Mouse (Mus musculus) liver, embryonic 16.5 days (tissue): ENCODE measurements around the gene Hapln2. TPM values are rescaled to one million over a fixed set of nuclear protein-coding genes. Genes with fewer than 3 reads are reported as not detected.
A peak's percentile ranks its signal among the peaks of the same experiment; 100 is the strongest.

Experiments
- ATAC-seq: fragments of 200-750 bp; cut with Nextera tagmentation; 2 replicates; pipeline ENCODE4 v1.8.0; 2017; ENCODE audit warnings: low read depth, mild to moderate bottlenecking, moderate number of reproducible peaks, moderate library complexity
- H3K27ac ChIP-seq: fragments of 300-500 bp; sonication (generic); 2 replicates; pipeline ENCODE4 v1.5.1; 2014; ENCODE audit warnings: mild to moderate bottlenecking, low read length
- H3K27me3 ChIP-seq: fragments of 300-500 bp; sonication (generic); 2 replicates; pipeline ENCODE4 v1.6.1; 2014; ENCODE audit warnings: low read depth, low read length, mixed read lengths; ENCODE audit not compliant: control insufficient read depth, insufficient read depth
- H3K36me3 ChIP-seq: fragments of 300-500 bp; sonication (generic); 2 replicates; pipeline ENCODE4 v1.6.1; 2014; ENCODE audit warnings: mild to moderate bottlenecking; ENCODE audit not compliant: control insufficient read depth, insufficient read depth
- H3K4me1 ChIP-seq: fragments of 300-500 bp; sonication (generic); 2 replicates; pipeline ENCODE4 v1.6.1; 2014; ENCODE audit warnings: low read depth, low read length, mixed read lengths; ENCODE audit not compliant: control insufficient read depth
- H3K4me2 ChIP-seq: fragments of 300-500 bp; sonication (generic); 2 replicates; pipeline ENCODE4 v1.6.1; 2014; ENCODE audit warnings: low read depth, low read length, mixed read lengths
- H3K4me3 ChIP-seq: fragments of 300-500 bp; sonication (generic); 2 replicates; pipeline ENCODE4 v1.5.1; 2014; ENCODE audit warnings: low read depth, mild to moderate bottlenecking, low read length
- H3K9ac ChIP-seq: fragments of 300-500 bp; sonication (generic); 2 replicates; pipeline ENCODE4 v1.6.1; 2014; ENCODE audit warnings: low read depth, low read length
- H3K9me3 ChIP-seq: fragments of 300-500 bp; sonication (generic); replicated peaks from 2 replicates; pipeline ENCODE4 v1.6.1; 2016; ENCODE audit warnings: low read length; ENCODE audit not compliant: control insufficient read depth
- WGBS: fragments of 180-500 bp; shearing (Covaris S2); extraction: QIAGEN DNeasy Blood & Tissue Kit; methylation state at CpG from one replicate; pipeline ENCODE4 v1.1.7; 2014; ENCODE audit not compliant: insufficient replicate concordance; 5-methylcytosine and 5-hydroxymethylcytosine counted together
- polyA plus RNA-seq: library from polyadenylated mRNA; unstranded; fragments of >200 nt; fragmentation: Nextera tagmentation; extraction: Ambion mirVana; gene quantifications from 2 replicates; pipeline ENCODE4 v1.2.1, GENCODE M21; 2015

Gene Hapln2
- polyA plus RNA-seq, 1 experiment from 2014 or later: not detected

DNA sequence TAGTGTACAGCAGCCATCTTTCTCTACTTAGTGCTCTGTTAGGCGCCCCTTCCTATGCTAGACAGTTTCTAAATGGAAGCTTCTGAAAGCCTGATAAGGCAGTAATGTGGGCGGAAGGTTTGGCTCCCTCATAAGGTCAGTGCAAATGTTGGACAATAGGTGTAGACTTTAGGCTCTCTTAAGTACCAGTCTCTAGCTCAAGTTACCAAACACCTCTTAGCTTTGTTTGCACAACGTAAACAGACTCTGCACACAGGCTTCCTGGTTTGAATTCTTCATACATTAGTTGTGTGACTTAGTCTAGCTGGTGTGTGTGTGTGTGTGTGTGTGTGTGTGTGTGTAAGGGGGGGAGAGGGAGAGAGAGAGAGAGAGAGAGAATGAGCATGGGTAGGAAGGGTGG is 22.1 kb upstream of the Hapln2 start:
- ATAC-seq: no peak
- Histone ChIP-seq H3K36me3 (no peaks in the 10 kb centered on the region; the same call in none of the 2 replicates), H3K27me3 (no peaks in the 10 kb centered on the region), H3K4me1 (no peaks in the 10 kb centered on the region; the same call in 1 of the 2 replicates), H3K27ac (no peak overlapping the region), H3K4me3 (no peak overlapping the region), H3K9ac (no peak overlapping the region), H3K4me2 (no peak overlapping the region), H3K9me3 (no peaks in the 10 kb centered on the region)
- 49% methylated on average over 3 of the region's 3 CpGs for WGBS

DNA sequence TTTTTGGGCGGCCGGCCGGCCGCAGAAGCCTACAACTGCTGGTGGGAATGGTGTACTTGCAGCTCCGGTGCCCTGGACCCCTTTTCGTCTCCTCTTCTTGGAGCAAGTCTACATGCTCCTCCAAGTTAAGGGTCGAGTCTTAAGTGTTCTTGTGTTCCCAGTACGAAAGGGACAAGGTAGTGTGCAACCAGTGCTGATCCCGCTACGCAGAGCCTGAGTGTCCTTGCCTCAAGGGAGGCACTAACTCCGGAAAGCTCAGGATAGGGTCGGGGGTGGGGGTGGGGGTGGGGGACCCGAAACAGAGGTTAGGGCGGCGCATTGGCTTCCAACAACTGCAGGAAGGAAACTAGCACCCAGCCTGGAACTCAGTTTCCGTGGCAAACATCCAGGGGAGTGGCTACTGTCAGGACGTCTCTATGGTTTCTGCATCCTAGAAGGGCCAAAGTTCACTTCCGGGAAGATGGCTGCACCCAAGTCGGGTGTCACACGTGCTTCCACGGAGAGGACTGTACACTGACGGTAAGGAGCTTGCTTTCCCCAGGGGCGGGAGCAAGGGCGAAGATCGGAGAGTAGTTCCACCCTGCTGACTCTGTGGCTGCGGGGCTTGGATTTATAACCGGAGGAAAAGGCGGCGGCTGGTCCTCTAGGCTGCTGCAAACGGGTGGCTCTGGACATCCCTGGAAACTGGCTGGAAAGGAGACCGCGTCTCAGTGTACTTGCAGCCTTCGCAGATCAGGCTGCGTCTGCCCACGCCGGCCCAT is 15.5 kb upstream of the Hapln2 start, which contains the start of gene Gpatch4:
Gene Gpatch4 (plus strand): TSS at position 448 of the 761 bp plus-strand sequence.
- Histone ChIP-seq H3K4me1 (peaks cover 9% of the 10 kb centered on the region), H3K4me3 (peak within 1 kb of the TSS; percentile 74), H3K4me2 (peak within 1 kb of the TSS; percentile 75), H3K36me3 (no peaks in the 10 kb centered on the region), H3K27ac (no peak within 1 kb of the TSS), H3K9me3 (no peaks in the 10 kb centered on the region), H3K27me3 (peaks cover 3% of the 10 kb centered on the region), H3K9ac (peak within 1 kb of the TSS; percentile 55)
- peak; percentile 94 for ATAC-seq
- WGBS: 7% methylated on average over 36 of the region's 36 CpGs

DNA sequence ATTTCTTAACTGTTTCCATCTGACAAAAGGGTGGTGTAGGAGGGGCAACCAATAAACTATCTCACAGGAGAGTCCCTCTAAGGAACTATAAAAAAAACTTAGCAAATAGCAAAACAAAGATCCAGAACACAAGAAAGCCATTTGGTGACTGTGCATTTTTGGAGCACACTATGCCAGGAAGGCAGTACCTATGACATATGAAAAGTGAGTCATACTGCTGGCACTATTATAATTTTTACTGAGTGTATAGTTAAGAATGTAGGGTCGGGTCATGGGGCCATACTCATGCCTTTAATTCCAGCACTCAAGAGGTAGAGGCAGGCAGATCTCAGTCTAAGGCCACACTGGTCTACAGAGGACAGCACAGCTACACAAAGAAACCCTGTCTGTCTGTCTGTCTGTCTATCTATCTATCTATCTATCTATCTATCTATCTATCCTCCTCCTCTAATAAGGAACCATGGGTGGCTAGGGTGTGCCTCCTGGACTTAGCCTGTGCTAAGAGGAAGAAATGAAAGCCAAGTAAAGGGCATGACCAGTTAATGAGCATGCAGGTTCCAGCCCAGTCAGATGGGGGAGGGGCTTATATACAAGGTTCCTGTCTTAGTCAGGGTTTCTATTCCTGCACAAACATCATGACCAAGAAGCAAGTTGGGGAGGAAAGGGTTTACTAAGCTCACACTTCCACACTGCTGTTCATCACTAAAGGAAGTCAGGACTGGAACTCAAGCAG is 8.3 kb upstream of the Hapln2 start:
- Histone ChIP-seq H3K4me3 (no peak overlapping the region), H3K4me1 (no peaks in the 10 kb centered on the region), H3K9ac (no peak overlapping the region), H3K4me2 (no peak overlapping the region), H3K36me3 (no peaks in the 10 kb centered on the region), H3K9me3 (no peaks in the 10 kb centered on the region), H3K27ac (no peak overlapping the region), H3K27me3 (peaks cover 18% of the 10 kb centered on the region)
- no peak for ATAC-seq
- WGBS: 32% methylated on average over 1 of the region's 1 CpGs

DNA sequence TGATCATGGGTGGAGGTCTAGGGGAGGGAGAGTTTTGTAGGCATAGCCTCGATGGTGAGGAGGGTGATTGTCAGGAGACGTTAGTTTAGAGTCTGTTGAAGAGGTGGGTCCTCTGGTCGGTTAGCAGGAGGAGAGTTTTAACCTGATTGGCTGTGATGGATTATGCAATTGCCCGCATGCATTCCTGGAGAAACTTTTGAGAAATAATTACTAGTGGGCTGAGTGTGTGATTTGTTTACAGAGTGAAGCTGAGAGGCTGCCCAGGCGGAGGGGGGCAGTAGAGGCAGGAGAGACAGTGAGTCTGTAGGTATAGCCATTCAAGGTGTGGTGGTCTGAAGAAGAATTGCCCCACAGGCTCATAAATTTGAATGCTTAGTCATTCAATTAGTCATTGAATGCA is 6.1 kb upstream of the Hapln2 start:
- Histone ChIP-seq H3K27ac (no peak overlapping the region), H3K9me3 (no peaks in the 10 kb centered on the region), H3K9ac (no peak overlapping the region), H3K27me3 (peaks cover 25% of the 10 kb centered on the region), H3K4me1 (no peaks in the 10 kb centered on the region), H3K36me3 (no peaks in the 10 kb centered on the region), H3K4me3 (no peak overlapping the region), H3K4me2 (no peak overlapping the region)
- WGBS: 51% methylated on average over 5 of the region's 5 CpGs
- no peak for ATAC-seq

DNA sequence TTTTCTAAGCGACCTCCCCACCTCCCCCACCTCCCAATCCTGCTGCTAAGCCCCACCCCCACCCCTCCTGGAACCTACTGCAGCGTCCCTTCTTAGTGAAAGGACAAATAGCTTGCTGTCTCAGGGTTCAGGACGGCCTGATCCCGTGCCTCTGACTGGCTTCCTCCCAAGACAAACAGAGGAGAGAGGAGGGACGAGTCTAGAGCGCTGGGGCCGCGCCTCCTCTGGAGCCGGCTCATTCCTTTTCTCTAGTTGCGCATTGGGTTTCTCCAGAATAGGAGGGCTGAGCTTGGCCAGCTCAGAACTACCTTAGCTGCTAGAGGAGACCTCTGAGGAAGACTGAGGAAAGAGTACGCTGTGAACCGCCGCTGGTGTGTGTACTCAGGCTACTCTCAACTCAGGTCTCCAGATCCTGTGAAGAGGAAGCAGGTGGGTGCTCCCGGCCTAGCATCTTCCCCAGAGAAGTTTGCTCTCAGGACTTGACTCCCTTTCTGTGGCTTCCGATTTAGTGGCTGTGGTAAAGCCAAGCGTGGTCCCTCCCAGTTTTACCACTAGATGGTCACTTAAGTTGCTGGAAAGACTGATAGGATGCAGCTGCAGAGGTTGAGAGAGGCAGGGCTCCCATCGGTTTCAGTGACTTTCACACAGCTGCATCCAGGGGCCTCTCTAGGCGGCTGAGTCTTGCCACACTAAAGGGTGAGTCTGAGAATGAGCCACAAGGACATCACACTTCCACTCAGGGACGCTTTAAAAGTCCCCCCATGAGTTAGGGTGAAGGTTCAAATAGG is 3.4 kb upstream of the Hapln2 start:
- 17% methylated on average over 19 of the region's 19 CpGs for WGBS
- H3K4me1 ChIP-seq: no peaks in the 10 kb centered on the region
- ATAC-seq: peak; percentile 74
- no peak overlapping the region for H3K27ac ChIP-seq
- H3K4me2 ChIP-seq: no peak overlapping the region; the same call in 1 of the 2 replicates
- no peaks in the 10 kb centered on the region for H3K36me3 ChIP-seq
- H3K9ac ChIP-seq: no peak overlapping the region
- no peak overlapping the region for H3K4me3 ChIP-seq
- H3K27me3 ChIP-seq: peaks cover 25% of the 10 kb centered on the region
- peaks cover 3% of the 10 kb centered on the region for H3K9me3 ChIP-seq

DNA sequence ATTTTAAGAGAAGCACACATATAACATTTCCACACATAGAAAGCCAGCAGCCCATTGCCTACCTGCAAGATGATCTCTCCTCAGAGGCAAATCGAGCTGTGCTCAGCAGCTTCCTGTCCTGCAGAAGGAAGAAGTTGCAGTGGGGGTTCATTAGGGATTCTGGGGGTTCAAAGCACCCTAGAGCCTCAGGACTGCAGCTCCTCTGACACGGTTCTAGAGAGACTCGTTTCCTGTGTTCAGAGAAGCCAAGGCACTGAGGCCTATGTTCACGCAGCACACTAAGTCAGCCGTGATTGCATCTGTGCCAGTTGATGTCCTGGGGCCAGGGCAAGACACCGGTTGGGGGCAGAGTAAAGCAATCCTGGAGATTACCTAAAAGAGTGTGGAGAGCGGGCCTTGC is 560 bp downstream of the Hapln2 start:
- H3K27me3 ChIP-seq: peaks cover 60% of the 10 kb centered on the region
- H3K4me2 ChIP-seq: no peak overlapping the region
- H3K9ac ChIP-seq: no peak overlapping the region
- WGBS: 43% methylated on average over 7 of the region's 7 CpGs
- peaks cover 3% of the 10 kb centered on the region for H3K9me3 ChIP-seq
- no peak for ATAC-seq
- H3K4me3 ChIP-seq: no peak overlapping the region
- peaks cover 11% of the 10 kb centered on the region for H3K4me1 ChIP-seq
- H3K27ac ChIP-seq: no peak overlapping the region
- H3K36me3 ChIP-seq: no peaks in the 10 kb centered on the region

DNA sequence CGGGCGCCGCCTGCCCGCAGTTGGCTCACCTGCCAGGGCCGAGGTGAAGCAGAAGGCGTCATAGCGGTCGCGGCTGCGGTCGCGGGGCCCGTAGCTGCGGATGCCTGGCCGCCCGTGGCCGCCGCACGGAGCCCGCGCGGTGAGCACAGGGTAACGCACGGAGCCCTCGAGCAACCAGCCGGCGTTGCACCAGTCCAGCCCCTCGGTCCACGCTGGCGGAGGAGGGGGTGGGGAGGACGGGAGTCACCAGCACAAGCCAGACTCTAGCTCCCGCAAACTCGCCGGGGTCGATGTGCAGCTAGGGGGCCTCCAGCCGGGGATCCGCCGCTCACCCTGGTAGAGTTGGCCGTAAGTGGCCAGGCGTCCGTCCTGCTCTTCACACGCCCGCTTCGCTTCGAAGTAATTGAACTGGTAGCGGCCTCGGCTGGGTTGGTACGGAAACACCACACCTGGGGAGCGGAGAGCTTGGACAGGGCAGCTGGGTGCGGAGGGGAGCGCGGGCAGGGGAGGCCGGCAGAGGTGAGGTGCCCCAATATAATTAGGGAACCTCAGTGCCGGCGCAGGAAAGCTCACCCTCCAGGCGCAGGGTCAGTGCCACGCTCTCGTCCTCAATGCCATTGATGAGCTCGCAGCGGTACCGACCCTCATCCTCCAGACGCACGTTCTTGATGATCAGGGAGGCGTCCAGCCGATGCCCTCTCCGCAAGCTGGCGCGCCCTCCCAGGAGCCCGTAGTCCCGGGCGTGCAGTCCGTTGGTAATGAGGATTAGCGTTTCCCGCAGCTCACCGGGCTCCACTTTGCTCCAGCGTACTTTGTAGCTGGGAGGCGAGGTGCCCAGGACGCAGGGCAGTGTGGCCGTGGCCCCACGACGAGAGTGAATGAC is 4.0 kb downstream of the Hapln2 start:
- H3K4me1 ChIP-seq: peaks cover 11% of the 10 kb centered on the region
- H3K27ac ChIP-seq: no peak overlapping the region
- ATAC-seq: no peak; the same call in 1 of the 2 replicates
- H3K36me3 ChIP-seq: no peaks in the 10 kb centered on the region
- peaks cover 70% of the 10 kb centered on the region for H3K27me3 ChIP-seq
- H3K4me2 ChIP-seq: peak overlapping the region; percentile 82
- H3K9me3 ChIP-seq: peaks cover 3% of the 10 kb centered on the region
- 0 out of 2 replicates have a peak overlapping the region, but pooled peaks have one; percentile 20 for H3K9ac ChIP-seq
- H3K4me3 ChIP-seq: peak overlapping the region; percentile 60
- 1% methylated on average over 80 of the region's 81 CpGs for WGBS
